Mouse (Mus musculus) liver, embryonic 12.5 days (tissue): ENCODE data around the gene Erc2. TPM values are rescaled to one million over a fixed set of nuclear protein-coding genes. Genes with fewer than 3 reads are reported as not detected.

Experiments
- ATAC-seq: fragments of 200-750 bp; cut with Nextera tagmentation; 2 replicates; pipeline ENCODE4 v1.8.0; 2017; ENCODE audit warnings: moderate number of reproducible peaks, mild to moderate bottlenecking, moderate library complexity
- H3K27ac ChIP-seq: fragments of 300-500 bp; sonication (generic); 2 replicates; pipeline ENCODE4 v1.5.1; 2016; ENCODE audit warnings: mild to moderate bottlenecking
- H3K27me3 ChIP-seq: fragments of 300-500 bp; sonication (generic); replicated peaks from 2 replicates; pipeline ENCODE4 v1.6.1; 2016; ENCODE audit warnings: mild to moderate bottlenecking, moderate library complexity
- H3K36me3 ChIP-seq: fragments of 300-500 bp; sonication (generic); 2 replicates; pipeline ENCODE4 v1.6.1; 2016; ENCODE audit warnings: mild to moderate bottlenecking, moderate library complexity
- H3K4me1 ChIP-seq: fragments of 300-500 bp; sonication (generic); 2 replicates; pipeline ENCODE4 v1.6.1; 2016
- H3K4me2 ChIP-seq: fragments of 300-500 bp; sonication (generic); 2 replicates; pipeline ENCODE4 v1.6.1; 2016; ENCODE audit warnings: mild to moderate bottlenecking, moderate library complexity
- H3K4me3 ChIP-seq: fragments of 300-500 bp; sonication (generic); 2 replicates; pipeline ENCODE4 v1.5.1; 2016; ENCODE audit warnings: mild to moderate bottlenecking, moderate library complexity
- H3K9ac ChIP-seq: fragments of 300-500 bp; sonication (generic); 2 replicates; pipeline ENCODE4 v1.6.1; 2016; ENCODE audit warnings: mild to moderate bottlenecking, moderate library complexity
- H3K9me3 ChIP-seq: fragments of 300-500 bp; sonication (generic); replicated peaks from 2 replicates; pipeline ENCODE4 v1.6.1; 2016; ENCODE audit warnings: mild to moderate bottlenecking, moderate library complexity
- WGBS: fragments of 180-500 bp; shearing (Covaris S2); methylation state at CpG from one replicate; pipeline ENCODE4 v1.1.7; 2016; ENCODE audit not compliant: insufficient replicate concordance; 5-methylcytosine and 5-hydroxymethylcytosine counted together
- polyA plus RNA-seq: library from polyadenylated mRNA; unstranded; fragments of >200 nt; fragmentation: Nextera tagmentation; extraction: Ambion mirVana; gene quantifications from 2 replicates; pipeline ENCODE4 v1.2.1, GENCODE M21; 2016

Erc2 gene
- polyA plus RNA-seq, 1 experiment from 2014 or later, result 0.77 TPM

GRCm38 (mm10) chr14:28515331-28515730, 893.1 kb downstream of the Erc2 start:
- Histone ChIP-seq H3K4me3 (no peak overlapping the region), H3K9me3 (no peaks in the 10 kb centered on the region), H3K4me1 (0 out of 2 replicates have a peak, but pooled peaks cover 3% of the 10 kb centered on the region), H3K27me3 (peaks cover 44% of the 10 kb centered on the region), H3K36me3 (no peaks in the 10 kb centered on the region), H3K4me2 (no peak overlapping the region), H3K27ac (no peak overlapping the region), H3K9ac (no peak overlapping the region)
- 55% methylated on average over 6 of the region's 6 CpGs for WGBS
- no peak for ATAC-seq

DNA sequence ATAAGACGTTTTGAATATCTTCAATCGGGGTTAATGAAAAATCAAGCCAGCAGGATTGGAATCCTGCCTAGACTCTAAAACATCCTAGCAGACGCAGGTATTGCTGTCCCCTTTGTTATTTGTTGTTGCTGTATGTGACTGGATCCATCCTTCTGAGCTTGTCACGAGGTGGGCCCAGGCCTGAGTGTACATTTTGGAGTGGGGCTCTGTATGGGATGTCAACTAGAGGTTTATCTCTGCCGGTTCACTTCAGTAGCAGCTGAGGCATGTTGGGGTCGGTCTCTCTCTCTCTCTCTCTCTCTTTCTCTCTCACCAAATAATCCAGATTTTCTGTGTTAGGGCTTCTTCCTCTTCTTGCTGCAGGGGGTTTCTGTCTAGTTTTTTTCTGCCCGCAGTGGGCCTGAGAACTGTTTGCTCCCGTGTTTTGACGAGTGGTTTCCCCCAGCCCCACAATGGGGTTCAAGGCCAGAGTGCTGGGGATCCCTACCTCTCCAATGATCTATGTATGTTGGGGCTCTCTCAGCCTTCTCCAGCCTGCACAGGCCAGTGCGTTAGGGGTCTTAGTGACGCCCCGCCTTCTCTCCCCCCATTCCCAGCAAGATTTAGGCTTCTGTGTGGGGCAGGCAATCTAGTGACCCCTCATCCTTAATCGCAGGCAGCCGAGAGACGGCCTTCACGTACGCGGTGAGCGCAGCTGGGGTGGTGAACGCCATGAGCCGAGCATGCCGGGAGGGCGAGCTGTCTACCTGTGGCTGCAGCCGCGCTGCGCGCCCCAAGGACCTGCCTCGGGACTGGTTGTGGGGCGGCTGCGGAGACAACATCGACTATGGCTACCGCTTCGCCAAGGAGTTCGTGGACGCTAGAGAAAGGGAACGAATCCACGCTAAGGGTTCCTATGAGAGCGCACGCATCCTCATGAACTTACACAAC, 895.7 kb downstream of the Erc2 start:
- Histone ChIP-seq H3K4me3 (no peak overlapping the region), H3K9ac (no peak overlapping the region), H3K9me3 (no peaks in the 10 kb centered on the region), H3K36me3 (no peaks in the 10 kb centered on the region), H3K27ac (no peak overlapping the region), H3K4me1 (no peaks in the 10 kb centered on the region), H3K4me2 (no peak overlapping the region), H3K27me3 (peaks cover 18% of the 10 kb centered on the region)
- ATAC-seq, result no peak
- 64% methylated on average over 39 of the region's 39 CpGs for WGBS

- Histone ChIP-seq H3K4me2 (no peak overlapping the region), H3K9ac (no peak overlapping the region), H3K4me1 (no peaks in the 10 kb centered on the region), H3K4me3 (no peak overlapping the region), H3K36me3 (no peaks in the 10 kb centered on the region), H3K9me3 (no peaks in the 10 kb centered on the region), H3K27me3 (no peaks in the 10 kb centered on the region), H3K27ac (no peak overlapping the region)
- 52% methylated on average over 1 of the region's 1 CpGs for WGBS
- no peak for ATAC-seq
Observed at GRCm38 (mm10) chr14:28521106-28521505, 898.9 kb downstream of the Erc2 start.

GRCm38 (mm10) chr14:28522611-28523010, 900.4 kb downstream of the Erc2 start:
- H3K36me3 ChIP-seq, result no peaks in the 10 kb centered on the region
- H3K27ac ChIP-seq, result no peak overlapping the region
- no peak overlapping the region for H3K4me2 ChIP-seq

DNA sequence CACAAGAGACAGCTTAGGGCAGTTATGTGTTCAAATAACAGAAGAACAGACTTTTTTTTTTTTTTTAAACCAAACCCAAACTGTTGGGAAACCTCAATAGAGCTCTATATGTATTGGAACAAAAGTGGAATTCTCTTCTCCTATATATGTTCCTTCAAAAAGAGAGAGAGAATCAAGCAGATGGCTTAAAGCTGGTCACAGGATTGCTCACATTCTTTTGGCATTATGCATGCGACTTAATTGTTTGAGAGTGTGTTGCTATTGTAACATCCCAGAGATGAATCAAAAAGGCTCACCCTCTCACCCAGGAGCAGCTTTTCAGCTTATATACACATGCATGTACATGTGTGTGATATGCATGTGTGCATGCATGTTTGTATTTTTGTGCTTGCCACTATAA, 903.3 kb downstream of the Erc2 start:
- no peak overlapping the region for H3K4me2 ChIP-seq
- 57% methylated on average over 1 of the region's 1 CpGs for WGBS
- no peaks in the 10 kb centered on the region for H3K27me3 ChIP-seq
- H3K4me1 ChIP-seq, result no peaks in the 10 kb centered on the region
- H3K9me3 ChIP-seq, result no peaks in the 10 kb centered on the region
- no peaks in the 10 kb centered on the region for H3K36me3 ChIP-seq
- H3K9ac ChIP-seq, result no peak overlapping the region
- ATAC-seq, result no peak
- no peak overlapping the region for H3K4me3 ChIP-seq
- H3K27ac ChIP-seq, result no peak overlapping the region

More at GRCm38 (mm10) chr14:28522611-28523010, 900.4 kb downstream of the Erc2 start:
- no peak for ATAC-seq
- H3K9ac ChIP-seq, result no peak overlapping the region
- WGBS, result 75% methylated on average over 21 of the region's 21 CpGs
- H3K27me3 ChIP-seq, result no peaks in the 10 kb centered on the region
- H3K9me3 ChIP-seq, result no peaks in the 10 kb centered on the region
- H3K4me3 ChIP-seq, result no peak overlapping the region
- H3K4me1 ChIP-seq, result no peaks in the 10 kb centered on the region

Other genes with a start within 250 kb of the Erc2 start
- 9.3 and 9.4 TPM in 2 replicates for gene Fam208a, start 193.6 kb upstream of the Erc2 start, polyA plus RNA-seq
- 5.1 and 5.8 TPM in 2 replicates for gene Ccdc66, start 114.0 kb upstream of the Erc2 start, polyA plus RNA-seq